Mouse (Mus musculus) kidney, adult 11 months (tissue): Measurements from ENCODE around the gene Man2b1.
"Not testable (repeated sequence)": the region's sequence is repeated elsewhere in the genome, so short reads cannot be mapped to it uniquely, and the experiment has no call there.

Experiments
- DNase-seq: peaks from one replicate; pipeline ENCODE4 v3.0.0; 2022

The Man2b1 gene

GRCm38 (mm10) chr8:85132335-85132734, 49.3 kb downstream of the Man2b1 start:
- no peak for DNase-seq

GRCm38 (mm10) chr8:85135690-85136089, 52.6 kb downstream of the Man2b1 start:
- DNase-seq, result not testable (repeated sequence)

- DNase-seq, result no peak
Measured at GRCm38 (mm10) chr8:85142516-85142915, 59.4 kb downstream of the Man2b1 start.
